Mouse (Mus musculus) olfactory bulb, adult 2 months (tissue): ENCODE results near the gene Gabbr2.

Experiments
- CTCF ChIP-seq: fragments of 200-500 bp; IDR thresholded peaks from 2 replicates; pipeline ENCODE4 v1.5.1; 2012; ENCODE audit warnings: low read depth, mild to moderate bottlenecking, low read length, moderate library complexity; ENCODE audit not compliant: insufficient read depth
- POLR2A ChIP-seq: fragments of 200-500 bp; IDR thresholded peaks from 2 replicates; pipeline ENCODE4 v1.6.1; 2012; ENCODE audit warnings: mild to moderate bottlenecking, low read depth, low read length, moderate library complexity; ENCODE audit not compliant: insufficient read depth

GRCm38 (mm10) chr4:47036486-47037320, 45.0 kb upstream of the Gabbr2 start:
- TF ChIP-seq POLR2A (no peak), CTCF (no peak)
